Mouse (Mus musculus) small intestine, adult 10 weeks (tissue): ENCODE data around the gene Gm7029. TPM values are rescaled to one million over a fixed set of nuclear protein-coding genes. Genes with fewer than 3 reads are reported as not detected.

ENCODE experiments used
- polyA plus RNA-seq: library from polyadenylated mRNA; stranded (reverse); fragments of 350-450 nt; fragmentation: Illumina TruSeq; extraction: RNeasy Lipid Tissue Mini Kit (QIAGEN cat#74804); gene quantifications from one replicate; pipeline ENCODE4 v1.2.3, GENCODE M21; 2014; ENCODE audit warnings: low replicate concordance

Gene Gm7029
- polyA plus RNA-seq: not detected

DNA sequence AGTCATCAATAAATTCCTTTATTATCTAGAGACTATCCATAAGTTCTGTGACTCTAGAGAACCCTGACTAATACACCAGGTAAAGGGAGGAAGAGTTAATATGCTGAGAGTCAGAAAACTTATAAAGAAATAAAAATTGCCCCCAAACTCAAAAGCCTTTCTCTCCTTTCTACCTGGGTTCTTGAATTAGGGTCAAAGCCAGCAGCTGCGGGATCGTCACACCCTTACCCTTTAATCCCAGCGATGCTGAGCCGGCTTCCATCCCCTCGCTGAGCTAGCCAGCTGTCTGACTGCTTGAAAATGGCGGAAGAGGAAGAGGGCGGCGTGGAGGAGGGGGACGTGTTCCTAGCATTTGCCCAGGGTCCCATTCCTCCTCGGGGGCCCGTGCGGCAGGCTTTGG lies at the start of gene Gm7029:
TSS of gene Gm7029 (plus strand) at position 301 of the 400 bp plus-strand sequence.

DNA sequence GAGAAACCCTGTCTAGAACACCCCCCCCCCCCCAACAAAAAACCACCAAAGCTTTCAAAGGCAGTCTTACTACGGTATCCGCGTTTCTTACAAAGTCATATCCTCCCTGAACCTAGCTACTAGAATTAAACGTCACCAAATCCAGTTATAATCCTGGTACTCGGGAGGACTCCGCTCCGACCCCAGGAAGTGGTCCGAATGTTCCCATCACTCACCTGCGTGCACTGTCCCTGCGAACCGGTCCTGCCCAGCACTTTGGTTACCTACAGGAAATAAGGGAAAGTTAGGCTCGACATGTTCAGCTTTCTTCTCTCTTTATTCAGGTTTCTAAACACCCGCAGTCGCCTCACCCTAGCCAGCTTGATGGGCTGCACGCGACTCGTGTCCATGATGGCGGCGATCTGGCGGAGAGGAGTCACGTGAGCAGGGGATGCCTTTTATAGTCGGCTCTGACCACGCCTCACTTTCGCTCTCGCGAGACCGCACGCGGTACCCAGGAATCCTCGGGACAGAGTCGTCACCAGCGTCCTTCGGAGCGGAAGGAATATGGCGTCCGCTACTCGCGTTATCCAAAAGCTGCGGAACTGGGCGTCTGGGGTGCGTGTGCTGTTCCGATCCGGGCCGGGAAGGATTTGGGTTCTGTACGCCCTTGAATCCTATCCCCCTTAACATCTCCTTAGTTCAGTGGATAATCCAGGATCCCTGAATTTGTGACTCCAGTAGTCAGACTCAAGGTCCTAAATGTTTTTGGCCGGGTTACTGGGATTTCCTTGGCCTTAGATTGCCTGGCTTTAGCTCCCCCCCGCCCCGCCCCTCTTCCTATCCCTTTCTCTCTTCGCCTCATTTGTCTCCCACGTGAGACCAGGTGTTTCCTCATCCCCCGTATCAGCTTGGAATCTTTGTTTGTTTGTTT lies 49.3 kb upstream of the Gm7029 start, which contains the start of the genes Rps28 and Ndufa7:
TSS of gene Rps28 (minus strand) at position 479 of the 913 bp plus-strand sequence.
TSS of gene Ndufa7 (plus strand) at position 489 of the 913 bp plus-strand sequence.

GRCm38 (mm10) chr17:33842966-33843795 lies 30.5 kb upstream of the Gm7029 start, which contains the start of gene Cd320:
Gene Cd320, plus strand, starts transcription at chr17:33843091.

DNA sequence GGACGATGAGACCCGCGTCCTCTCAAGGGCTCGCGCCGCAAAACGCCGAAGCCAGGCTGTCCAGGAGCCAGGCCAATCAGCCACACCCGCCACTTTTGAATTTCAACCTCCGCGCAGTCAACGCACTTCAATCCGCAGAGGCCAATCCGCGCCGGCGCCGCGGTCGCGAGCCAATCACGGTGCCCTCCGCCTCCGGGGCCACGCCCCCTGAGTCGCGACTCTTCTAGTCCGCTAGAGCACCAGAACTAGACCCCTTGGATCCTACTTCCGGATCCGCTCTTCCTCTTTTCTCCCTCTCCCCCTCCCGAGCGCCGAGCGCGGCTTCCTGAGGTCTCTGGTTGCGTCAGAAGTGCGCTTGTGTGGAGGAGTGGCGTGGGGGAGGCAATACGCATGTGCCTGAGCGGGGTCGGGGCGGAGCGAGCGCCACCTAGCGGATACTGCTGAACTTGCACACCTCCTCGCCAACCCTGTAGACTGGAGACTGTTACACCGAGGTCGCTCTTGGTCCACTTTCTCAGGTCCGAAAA lies 17.0 kb downstream of the Gm7029 start, which contains the start of gene Kifc1:
TSS of gene Kifc1 (minus strand) at position 129 of the 527 bp plus-strand sequence.

GRCm38 (mm10) chr17:33904835-33905234 lies 31.2 kb downstream of the Gm7029 start, which contains the start of gene Platr17:
Gene Platr17, plus strand, starts transcription at chr17:33905135.

GRCm38 (mm10) chr17:33909077-33909868 lies 35.6 kb downstream of the Gm7029 start, which contains the start of gene Daxx:
Gene Daxx, plus strand, starts transcription at chr17:33909414.

DNA sequence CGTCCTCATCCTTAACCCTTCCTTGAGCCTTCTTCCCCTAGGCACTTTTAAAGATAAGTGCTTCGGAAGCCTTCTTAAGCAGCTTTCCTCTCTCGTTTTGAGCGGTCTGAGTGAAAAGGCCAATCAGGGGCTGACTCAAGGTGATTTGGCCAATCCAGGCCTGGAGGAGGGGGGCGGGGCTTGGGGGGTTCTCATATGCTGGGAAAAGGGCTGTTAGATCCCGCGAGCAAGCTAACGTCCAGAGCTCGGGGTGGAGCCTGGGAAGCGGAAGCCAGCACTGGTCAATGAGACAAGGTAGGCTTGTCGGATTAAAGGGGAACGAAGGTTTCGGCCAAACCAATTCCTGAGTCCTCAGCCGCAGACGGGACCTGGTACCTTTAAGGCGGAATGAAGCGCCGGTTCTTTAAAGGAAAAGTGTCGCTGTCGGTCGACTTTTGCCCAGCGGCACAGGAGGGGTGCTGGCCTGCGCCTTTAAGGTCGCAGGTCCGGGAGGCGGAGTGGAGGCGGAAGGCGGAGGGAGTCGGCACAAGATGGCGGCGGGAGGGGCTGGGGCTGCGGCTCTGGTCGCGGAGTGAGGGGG lies 42.1 kb downstream of the Gm7029 start, which contains the start of the genes Tapbp and Zbtb22:
TSS of gene Tapbp (plus strand) at position 229 of the 580 bp plus-strand sequence.
TSS of gene Zbtb22 (plus strand) at position 234 of the 580 bp plus-strand sequence.

Other genes starting within 250 kb of the Gm7029 start
- 2.8 TPM for gene Zfp414, start 244.7 kb upstream of the Gm7029 start, polyA plus RNA-seq
- not detected for gene Pram1, start 235.8 kb upstream of the Gm7029 start, polyA plus RNA-seq
- gene Hnrnpm, start 187.0 kb upstream of the Gm7029 start, polyA plus RNA-seq: 378 TPM
- gene March2, start 155.2 kb upstream of the Gm7029 start, polyA plus RNA-seq: 10.5 TPM
- 16.2 TPM for gene Rab11b, start 113.3 kb upstream of the Gm7029 start, polyA plus RNA-seq
- 0.67 TPM for gene Angptl4, start 92.0 kb upstream of the Gm7029 start, polyA plus RNA-seq
- 3.9 TPM for gene Kank3, start 63.3 kb upstream of the Gm7029 start, polyA plus RNA-seq
- 30.6 TPM for gene Rps28, start 49.3 kb upstream of the Gm7029 start, polyA plus RNA-seq
- gene Ndufa7, start 49.3 kb upstream of the Gm7029 start, polyA plus RNA-seq: 20.8 TPM
- 0.85 TPM for gene Cd320, start 30.7 kb upstream of the Gm7029 start, polyA plus RNA-seq
- 2.4 TPM for gene Kifc1, start 16.8 kb downstream of the Gm7029 start, polyA plus RNA-seq
- gene Platr17, start 31.3 kb downstream of the Gm7029 start, polyA plus RNA-seq: not detected
- 2.6 TPM for gene Daxx, start 35.6 kb downstream of the Gm7029 start, polyA plus RNA-seq
- 57.9 TPM for gene Tapbp, start 42.1 kb downstream of the Gm7029 start, polyA plus RNA-seq
- 0.78 TPM for gene Zbtb22, start 42.1 kb downstream of the Gm7029 start, polyA plus RNA-seq
- gene Rgl2, start 55.7 kb downstream of the Gm7029 start, polyA plus RNA-seq: 2.2 TPM
- 6.7 TPM for gene Pfdn6, start 66.5 kb downstream of the Gm7029 start, polyA plus RNA-seq
- 0.26 TPM for gene Wdr46, start 66.8 kb downstream of the Gm7029 start, polyA plus RNA-seq
- not detected for gene B3galt4, start 77.7 kb downstream of the Gm7029 start, polyA plus RNA-seq
- gene Vps52, start 82.0 kb downstream of the Gm7029 start, polyA plus RNA-seq: 2.0 TPM
- 6.8 TPM for gene Rps18, start 82.2 kb downstream of the Gm7029 start, polyA plus RNA-seq
- gene H2-K1, start 126.5 kb downstream of the Gm7029 start, polyA plus RNA-seq: 431 TPM
- 0.74 TPM for gene Ring1, start 150.8 kb downstream of the Gm7029 start, polyA plus RNA-seq
- gene H2-Ke6, start 154.2 kb downstream of the Gm7029 start, polyA plus RNA-seq: not detected
- 0.48 TPM for gene Slc39a7, start 157.8 kb downstream of the Gm7029 start, polyA plus RNA-seq
- gene Rxrb, start 158.0 kb downstream of the Gm7029 start, polyA plus RNA-seq: 0.22 TPM
- gene Col11a2, start 165.6 kb downstream of the Gm7029 start, polyA plus RNA-seq: not detected
- not detected for gene H2-Oa, start 218.5 kb downstream of the Gm7029 start, polyA plus RNA-seq
- gene H2-DMa, start 245.7 kb downstream of the Gm7029 start, polyA plus RNA-seq: 1.6 TPM
- 197 TPM for gene Brd2, start 248.8 kb downstream of the Gm7029 start, polyA plus RNA-seq